Mouse (Mus musculus) cerebellum, adult 2 months (tissue): ENCODE measurements at regions not wholly inside any gene's neighbourhood (a gene's known extent, or its start where the extent isn't known, plus 50 kb on each side); places are given as distances from the start of the nearest gene placed in this dataset.
A peak's percentile ranks its signal among the peaks of the same experiment; 100 is the strongest.

Experiments used
- DNase-seq, 2 experiments: peaks; one replicate each; pipeline ENCODE4 v3.0.0; 2021
- H3K27ac ChIP-seq: fragments of 200-500 bp; 2 replicates; pipeline ENCODE4 v1.5.1; 2012; ENCODE audit warnings: low read length, control low read depth, inconsistent platforms; ENCODE audit not compliant: insufficient read depth
- H3K27me3 ChIP-seq: fragments of 200-500 bp; 2 replicates; pipeline ENCODE4 v1.6.1; 2012; ENCODE audit warnings: inconsistent platforms, mild to moderate bottlenecking, low read length, moderate library complexity; ENCODE audit not compliant: control insufficient read depth, insufficient read depth
- H3K4me1 ChIP-seq: fragments of 200-500 bp; 2 replicates; pipeline ENCODE4 v1.6.1; 2011; ENCODE audit warnings: low read length; ENCODE audit not compliant: control insufficient read depth, insufficient read depth
- H3K4me3 ChIP-seq: fragments of 200-500 bp; replicated peaks from 2 replicates; pipeline ENCODE3; 2011; ENCODE audit warnings: mild to moderate bottlenecking, low read depth, low read length, control low read depth; ENCODE audit not compliant: insufficient read depth
- CTCF ChIP-seq: fragments of 200-500 bp; IDR thresholded peaks from 2 replicates; pipeline ENCODE4 v1.5.1; 2011; ENCODE audit warnings: low read depth, mild to moderate bottlenecking, control low read depth, low read length, moderate library complexity, borderline replicate concordance; ENCODE audit not compliant: insufficient read depth
- POLR2A ChIP-seq: fragments of 200-500 bp; IDR thresholded peaks from 2 replicates; pipeline ENCODE4 v1.6.1; 2011; ENCODE audit warnings: low read length, control low read depth, borderline replicate concordance; ENCODE audit not compliant: insufficient read depth
- WGBS: fragments of 180-500 bp; shearing (Covaris S2); methylation state at CpG from one replicate; pipeline ENCODE4 v1.1.7; 2018; 5-methylcytosine and 5-hydroxymethylcytosine counted together

DNA sequence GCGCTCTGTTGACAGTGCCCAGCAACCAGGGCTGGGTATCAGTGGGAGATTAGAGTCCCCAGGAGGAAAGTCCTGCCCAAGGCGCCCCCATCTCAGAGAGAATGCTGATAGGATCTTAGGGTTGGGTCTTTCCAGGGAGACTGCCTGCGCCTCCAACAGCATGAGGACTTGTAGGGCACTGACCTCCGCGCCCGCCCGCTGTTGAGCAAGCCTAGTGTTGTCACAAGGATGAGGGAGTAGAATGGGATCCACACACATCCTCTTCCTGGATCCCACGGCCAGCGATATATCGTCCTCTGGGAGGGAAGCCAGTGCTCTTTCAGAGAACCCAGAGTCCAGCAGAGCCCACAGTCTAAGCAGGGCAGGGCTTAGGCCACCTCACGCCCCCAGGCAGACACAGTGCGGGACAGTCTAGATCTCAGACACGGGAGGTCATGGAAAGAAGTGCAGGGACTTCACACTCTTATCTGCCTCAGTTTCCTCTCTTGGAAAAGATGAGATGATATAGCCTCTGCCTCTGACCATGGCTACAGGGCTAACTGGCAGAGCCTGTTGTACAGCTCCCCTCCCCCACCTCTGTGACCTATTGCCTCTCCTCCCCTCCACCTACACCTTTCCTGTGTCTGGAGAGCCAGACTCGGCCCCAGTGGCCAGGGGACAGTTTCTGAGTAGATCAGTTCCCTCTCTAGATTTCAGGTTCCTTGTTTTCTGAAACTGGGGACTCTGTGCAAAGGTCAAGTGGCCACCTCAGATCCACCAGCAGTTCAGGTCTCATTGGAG, 52.0 kb upstream of the Dusp5 start:
- Histone ChIP-seq H3K27me3 (no peaks in the 10 kb centered on the region), H3K27ac (no peak overlapping the region), H3K4me1 (peaks cover 8% of the 10 kb centered on the region), H3K4me3 (no peak overlapping the region)
- no peak for TF ChIP-seq POLR2A
- no peak for TF ChIP-seq CTCF
- WGBS, result 77% methylated on average over 14 of the region's 14 CpGs
- no peak for DNase-seq

DNA sequence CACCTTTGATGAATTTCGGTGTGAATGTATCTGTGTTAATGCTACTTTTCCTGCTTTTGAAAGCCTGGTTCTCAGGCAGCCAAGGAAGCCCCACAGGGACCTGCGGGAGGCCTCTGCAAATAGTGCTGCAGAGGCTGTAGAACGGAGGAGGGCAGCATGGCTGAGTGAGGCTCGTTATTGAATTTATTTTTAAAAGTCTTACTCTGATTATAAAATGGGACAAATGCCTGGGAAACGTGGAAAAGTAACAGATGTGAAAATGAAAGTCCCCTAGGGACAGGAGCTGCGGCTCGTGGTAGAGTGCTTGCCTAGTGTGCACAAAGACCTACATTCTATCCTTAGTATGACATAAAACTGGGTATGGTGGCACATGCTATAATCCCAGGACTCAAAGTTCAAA, 59.7 kb upstream of the Dusp5 start:
- no peak for DNase-seq
- TF ChIP-seq CTCF, result no peak
- TF ChIP-seq POLR2A, result no peak
- WGBS, result 22% methylated on average over 7 of the region's 7 CpGs

DNA sequence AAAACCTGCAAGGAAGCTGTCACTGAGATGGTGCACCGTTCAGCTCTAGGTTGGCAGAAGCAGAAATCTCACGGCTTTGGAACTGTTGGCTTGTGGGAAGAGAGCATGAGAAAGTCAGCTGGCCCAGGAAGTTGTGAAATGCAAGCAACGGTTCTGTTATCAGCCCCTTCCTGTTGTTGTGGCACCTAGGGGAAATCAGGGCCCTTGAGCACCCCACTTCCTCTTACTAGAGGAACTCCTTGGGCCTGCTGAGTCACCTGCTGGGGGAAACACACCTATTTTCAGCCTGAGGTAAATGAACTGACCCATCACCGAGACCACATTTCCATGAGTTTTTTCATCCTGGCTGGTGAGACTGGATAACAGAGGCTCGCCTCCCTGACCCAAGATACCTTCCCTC, 64.2 kb upstream of the Dusp5 start:
- 78% methylated on average over 5 of the region's 5 CpGs for WGBS

More for the DNA sequence above, 59.7 kb upstream of the Dusp5 start:
- no peak overlapping the region for H3K27ac ChIP-seq
- peaks cover 1% of the 10 kb centered on the region for H3K4me1 ChIP-seq
- no peak overlapping the region for H3K4me3 ChIP-seq
- no peaks in the 10 kb centered on the region for H3K27me3 ChIP-seq

DNA sequence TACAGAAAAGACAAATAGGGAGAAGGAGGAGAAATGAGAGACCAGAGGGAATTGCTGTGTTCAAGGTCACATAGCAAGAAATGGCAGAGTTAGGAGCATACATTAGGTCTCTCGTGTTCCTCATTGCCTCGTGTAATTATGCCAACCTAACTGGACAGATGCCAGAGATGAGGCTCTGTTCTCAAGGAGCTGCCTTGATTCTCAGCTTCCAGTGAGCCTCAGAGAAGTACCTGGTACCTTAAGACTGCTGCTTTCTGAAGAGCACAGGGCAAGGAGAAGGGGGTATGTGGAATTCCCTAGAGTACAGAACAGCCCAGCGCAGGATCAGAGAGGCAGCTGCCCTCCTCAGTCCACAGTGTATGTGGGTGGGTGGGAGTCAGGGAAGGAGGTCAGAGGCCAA, 64.8 kb upstream of the Dusp5 start:
- TF ChIP-seq POLR2A, result no peak
- TF ChIP-seq CTCF, result no peak
- no peak for DNase-seq
- H3K4me3 ChIP-seq, result no peak overlapping the region
- peaks cover 12% of the 10 kb centered on the region for H3K4me1 ChIP-seq
- H3K27me3 ChIP-seq, result no peaks in the 10 kb centered on the region
- 36% methylated on average over 3 of the region's 3 CpGs for WGBS
- H3K27ac ChIP-seq, result no peak overlapping the region

More for the DNA sequence above, 64.2 kb upstream of the Dusp5 start:
- Histone ChIP-seq H3K27ac (no peak overlapping the region), H3K27me3 (no peaks in the 10 kb centered on the region), H3K4me3 (no peak overlapping the region), H3K4me1 (peaks cover 10% of the 10 kb centered on the region)
- TF ChIP-seq POLR2A (no peak), CTCF (no peak)
- no peak for DNase-seq

DNA sequence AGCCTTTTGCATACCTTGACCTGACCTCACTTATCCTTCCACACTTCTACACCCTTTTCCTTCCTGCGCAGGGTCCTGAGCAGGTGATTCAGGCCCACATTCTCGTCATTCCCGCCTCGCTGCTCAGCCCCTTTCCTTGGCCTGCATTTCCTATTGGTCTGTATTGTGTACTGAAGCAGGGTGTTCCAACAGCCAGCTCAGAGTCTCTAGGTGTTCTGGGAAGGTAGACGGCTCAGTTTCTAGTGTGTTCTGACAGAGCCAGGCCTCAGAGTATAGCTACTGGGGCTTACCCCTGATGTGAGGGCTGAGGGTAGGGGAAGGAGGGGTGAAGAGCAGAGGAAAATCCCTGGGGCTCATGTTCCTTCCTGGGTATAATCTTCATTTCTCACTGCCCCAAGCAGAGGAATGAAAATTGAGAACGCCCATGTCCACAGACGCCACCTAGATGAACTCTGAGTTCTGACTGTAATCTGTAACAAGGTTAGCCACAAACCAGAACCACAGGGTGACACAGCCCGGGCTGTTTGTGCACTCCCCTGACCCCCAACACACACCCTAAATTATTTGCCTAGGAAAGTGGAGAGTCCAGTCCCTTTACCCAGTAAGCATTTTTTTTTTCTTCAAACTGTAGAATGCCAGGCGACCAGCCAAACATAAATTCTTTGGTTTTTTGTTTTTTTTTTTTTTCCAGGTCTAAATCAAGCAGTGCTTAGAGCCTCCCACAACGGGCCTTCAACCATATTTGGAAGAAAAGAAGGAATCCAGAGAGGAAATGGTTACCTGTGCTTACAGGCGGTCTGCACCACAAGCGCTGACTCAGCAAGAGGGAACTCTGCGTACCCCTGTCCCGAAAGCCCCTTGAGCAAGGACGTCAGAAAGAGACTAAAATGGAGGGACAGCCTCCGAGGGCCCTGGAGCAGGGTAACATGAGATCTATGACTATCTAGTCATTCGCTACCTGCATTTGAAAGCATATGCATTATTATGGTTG, 67.6 kb upstream of the Dusp5 start:
- TF ChIP-seq CTCF (no peak), POLR2A (no peak)
- H3K27ac ChIP-seq, result no peak overlapping the region
- WGBS, result 90% methylated on average over 17 of the region's 17 CpGs
- no peak overlapping the region for H3K4me3 ChIP-seq
- peaks cover 35% of the 10 kb centered on the region for H3K4me1 ChIP-seq
- DNase-seq, result no peak
- no peaks in the 10 kb centered on the region for H3K27me3 ChIP-seq

DNA sequence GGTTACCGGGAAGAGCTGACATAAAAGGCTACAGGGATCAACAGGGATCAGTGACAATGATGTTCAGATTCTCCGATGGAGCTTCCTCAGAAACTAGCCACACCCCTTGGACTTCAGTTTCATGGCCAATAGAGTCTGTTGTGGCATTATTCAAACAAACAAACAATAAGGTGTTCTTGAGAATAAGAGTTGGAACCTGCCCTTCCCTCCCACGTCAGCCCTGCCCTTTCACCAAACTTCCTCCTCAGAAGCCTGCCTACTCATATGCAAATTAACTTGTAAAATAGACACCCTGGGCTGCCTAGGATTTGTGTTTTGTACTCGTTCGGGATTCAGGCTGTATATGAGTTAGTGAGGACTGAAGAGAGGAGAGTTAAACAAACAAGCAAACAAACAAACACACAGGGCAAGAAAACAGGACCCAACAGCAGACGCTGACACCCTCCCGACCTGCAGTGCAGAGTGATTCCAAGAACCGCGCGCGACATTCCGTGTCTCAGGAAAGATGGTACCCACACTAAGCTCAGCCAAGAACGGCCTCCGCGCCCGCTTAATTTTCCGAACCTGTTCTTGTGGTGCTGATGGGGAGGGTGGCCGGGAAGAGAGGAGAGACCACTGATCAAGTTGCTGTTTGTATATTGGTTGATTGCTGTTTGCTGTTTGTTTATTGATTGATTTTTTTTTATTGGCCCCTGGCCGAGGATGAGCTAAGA, 68.4 kb upstream of the Dusp5 start:
- TF ChIP-seq POLR2A, result no peak
- no peak for TF ChIP-seq CTCF
- Histone ChIP-seq H3K27me3 (no peaks in the 10 kb centered on the region), H3K4me3 (no peak overlapping the region), H3K4me1 (peaks cover 42% of the 10 kb centered on the region), H3K27ac (no peak overlapping the region)
- 58% methylated on average over 19 of the region's 19 CpGs for WGBS
- DNase-seq, result no peak

DNA sequence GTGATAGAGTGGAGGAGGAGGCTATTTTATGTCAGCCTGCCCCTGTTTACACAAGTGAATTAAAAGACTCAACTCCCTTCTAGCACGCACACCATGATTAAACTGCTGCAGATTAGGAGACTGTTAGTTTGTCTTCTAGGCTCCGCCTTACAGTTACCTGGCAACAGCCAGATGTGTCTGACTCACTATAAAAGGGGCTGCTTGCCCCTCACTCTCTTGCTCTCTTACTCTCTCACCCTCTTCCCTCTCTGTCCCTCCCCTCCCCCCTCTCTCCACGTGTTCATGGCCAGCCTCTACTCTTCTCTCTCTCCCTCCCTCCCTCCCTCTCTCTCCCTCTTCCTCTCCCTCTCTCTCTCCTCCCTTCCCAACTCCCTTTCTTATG, 69.0 kb upstream of the Smndc1 start:
- no peak for TF ChIP-seq CTCF
- TF ChIP-seq POLR2A, result no peak
- Histone ChIP-seq H3K27me3 (no peaks in the 10 kb centered on the region), H3K27ac (peak overlapping the region; percentile 55; the same call in 1 of the 2 replicates), H3K4me1 (peaks cover 52% of the 10 kb centered on the region), H3K4me3 (no peak overlapping the region)
- WGBS, result 61% methylated on average over 3 of the region's 3 CpGs
- DNase-seq, result no peak
